8 mouse cellular contexts compared by ENCODE assay signal in genomic region chr1:75480036-75480435, GRCm38 (mm10). TPM values are rescaled to one million over a fixed set of nuclear protein-coding genes. Genes with fewer than 3 reads are reported as not detected.
DNase-seq lines count a peak whose midpoint lies in the region; ATAC-seq lines count a peak whose summit lies in the region.

No protein-coding gene starts in this region.

- peak overlapping the region; percentile 81 for H3K4me2 ChIP-seq in limb, embryonic 15.5 days

- peaks cover 97% of the 10 kb centered on the region for H3K27me3 ChIP-seq in megakaryocyte, embryonic 14.5 days (replicated peaks)
- H3K27me3 ChIP-seq in limb, embryonic 15.5 days = peaks cover 55% of the 10 kb centered on the region

- H3K9me3 ChIP-seq in megakaryocyte, embryonic 14.5 days = peaks cover 7% of the 10 kb centered on the region; the same call in 1 of the 2 replicates
- H3K9me3 ChIP-seq in limb, embryonic 15.5 days = no peaks in the 10 kb centered on the region

- H3K4me1 ChIP-seq in megakaryocyte, embryonic 14.5 days = peaks cover 35% of the 10 kb centered on the region
- H3K4me1 ChIP-seq in limb, embryonic 15.5 days = peaks cover 27% of the 10 kb centered on the region

- H3K36me3 ChIP-seq in megakaryocyte, embryonic 14.5 days (replicated peaks; ENCODE audit: low read length) = peaks cover 17% of the 10 kb centered on the region
- peaks cover 18% of the 10 kb centered on the region for H3K36me3 ChIP-seq in limb, embryonic 15.5 days

- no peak overlapping the region for H3K27ac ChIP-seq in limb, embryonic 15.5 days

- peak; percentile 37 for DNase-seq in cerebellum, postnatal 36 days
- DNase-seq in cerebellum, adult 8-10 months = no peak
- DNase-seq in retina, embryonic 14.5 days (ENCODE audit: low spot score) = no peak
- no peak for DNase-seq in layer of hippocampus, postnatal 10 days (ENCODE audit: low spot score in 2 of 2)
- no peak for DNase-seq in adrenal gland, postnatal 10 days

- 17% methylated on average over 13 of the region's 13 CpGs for WGBS in limb, embryonic 15.5 days

- H3K9ac ChIP-seq in limb, embryonic 15.5 days = no peak overlapping the region

- peak overlapping the region; percentile 93 for H3K4me3 ChIP-seq in megakaryocyte, embryonic 14.5 days (replicated peaks)
- H3K4me3 ChIP-seq in limb, embryonic 15.5 days = peak overlapping the region; percentile 86

- no peak for ATAC-seq in megakaryocyte, adult 5-6 weeks (ENCODE audit: poor library complexity, severe bottlenecking)
- no peak for ATAC-seq in limb, embryonic 15.5 days (ENCODE audit: insufficient number of reproducible peaks, low FRiP score, low TSS enrichment, low read depth)

RNA-seq across cellular contexts. Expression of gene Tmem198, which starts 0.7 kb away (rescaled TPM):
- 1.7 TPM in 1 of 2 replicates, not detected in the other for polyA plus RNA-seq in megakaryocyte, embryonic 14.5 days (2012; ENCODE audit: insufficient read depth, low replicate concordance)
- total RNA-seq in megakaryocyte, adult 5-6 weeks (2015) = 0.11 TPM in 1 of 2 replicates, not detected in the other
- 0.15 TPM in 1 of 2 replicates, not detected in the other for total RNA-seq in megakaryocyte, adult 5-6 weeks (2017)
- polyA plus RNA-seq in limb, embryonic 15.5 days (2015; fragmentation: Nextera tagmentation; extraction: Ambion mirVana) = 0.74 and 0.79 TPM in 2 replicates
- 10 to 100 TPM; 48.3 to 53.8 TPM for total RNA-seq in layer of hippocampus, postnatal 10 days (2021)
- 1 to 10 TPM; 2.5 to 3.8 TPM for total RNA-seq in adrenal gland, postnatal 10 days (2021)

RNA-seq across cellular contexts. Expression of gene Chpf, which starts 0.9 kb away (rescaled TPM):
- polyA plus RNA-seq in megakaryocyte, embryonic 14.5 days (2012; ENCODE audit: insufficient read depth, low replicate concordance) = 9.2 and 30.3 TPM in 2 replicates
- total RNA-seq in megakaryocyte, adult 5-6 weeks (2015) = 0.50 and 0.69 TPM in 2 replicates
- 0.37 and 0.41 TPM in 2 replicates for total RNA-seq in megakaryocyte, adult 5-6 weeks (2017)
- 51.7 and 58.8 TPM in 2 replicates for polyA plus RNA-seq in limb, embryonic 15.5 days (2015; fragmentation: Nextera tagmentation; extraction: Ambion mirVana)
- total RNA-seq in layer of hippocampus, postnatal 10 days (2021) = 10 to 100 TPM; 78.4 to 79.4 TPM
- 10 to 100 TPM; 36.9 to 43.6 TPM for total RNA-seq in adrenal gland, postnatal 10 days (2021)

RNA-seq across cellular contexts. Expression of gene Obsl1, which starts 26.2 kb away (rescaled TPM):
- 8.6 and 12.9 TPM in 2 replicates for polyA plus RNA-seq in megakaryocyte, embryonic 14.5 days (2012; ENCODE audit: insufficient read depth, low replicate concordance)
- total RNA-seq in megakaryocyte, adult 5-6 weeks (2015) = not detected in 2 replicates
- total RNA-seq in megakaryocyte, adult 5-6 weeks (2017) = not detected in 2 replicates
- polyA plus RNA-seq in limb, embryonic 15.5 days (2015; fragmentation: Nextera tagmentation; extraction: Ambion mirVana) = 83.7 and 90.9 TPM in 2 replicates
- 10 to 100 TPM; 30.7 to 38.2 TPM for total RNA-seq in layer of hippocampus, postnatal 10 days (2021)
- total RNA-seq in adrenal gland, postnatal 10 days (2021) = 100 to 1,000 TPM in 1 of 2 experiments, 10 to 100 TPM in 1; 95.2 to 118 TPM

RNA-seq across cellular contexts. Expression of gene Inha, which starts 26.8 kb away (rescaled TPM):
- polyA plus RNA-seq in megakaryocyte, embryonic 14.5 days (2012; ENCODE audit: insufficient read depth, low replicate concordance) = 2.3 and 2.4 TPM in 2 replicates
- total RNA-seq in megakaryocyte, adult 5-6 weeks (2015) = not detected in 2 replicates
- not detected in 2 replicates for total RNA-seq in megakaryocyte, adult 5-6 weeks (2017)
- polyA plus RNA-seq in limb, embryonic 15.5 days (2015; fragmentation: Nextera tagmentation; extraction: Ambion mirVana) = 11.2 and 12.2 TPM in 2 replicates
- total RNA-seq in layer of hippocampus, postnatal 10 days (2021) = 10 to 100 TPM; 25.5 to 28.4 TPM
- 10 to 100 TPM; 47.4 to 78.9 TPM for total RNA-seq in adrenal gland, postnatal 10 days (2021)

RNA-seq across cellular contexts. Expression of gene Asic4, which starts 29.8 kb away (rescaled TPM):
- 0.13 TPM in 1 of 2 replicates, not detected in the other for polyA plus RNA-seq in megakaryocyte, embryonic 14.5 days (2012; ENCODE audit: insufficient read depth, low replicate concordance)
- not detected in 2 replicates for total RNA-seq in megakaryocyte, adult 5-6 weeks (2015)
- not detected in 2 replicates for total RNA-seq in megakaryocyte, adult 5-6 weeks (2017)
- 0.14 TPM in 2 replicates for polyA plus RNA-seq in limb, embryonic 15.5 days (2015; fragmentation: Nextera tagmentation; extraction: Ambion mirVana)
- total RNA-seq in layer of hippocampus, postnatal 10 days (2021) = 10 to 100 TPM; 16.2 to 17.4 TPM
- total RNA-seq in adrenal gland, postnatal 10 days (2021) = 1 to 10 TPM; 2.5 to 3.3 TPM

Comparison
In these comparisons a context has a peak if more than half of its experiments do, and no peak if none do; other contexts are left out.
1. DNase-seq: peak in cerebellum, postnatal 36 days (2 of 2); none in cerebellum, adult 8-10 months (single experiment), retina, embryonic 14.5 days (single experiment), layer of hippocampus, postnatal 10 days (0 of 2) and adrenal gland, postnatal 10 days (single experiment).
2. RNA of gene Tmem198, which starts 0.7 kb away (total RNA-seq): 48.3 to 53.8 TPM in layer of hippocampus, postnatal 10 days; 2.5 to 3.8 TPM in adrenal gland, postnatal 10 days and 0.11 to 0.15 TPM in megakaryocyte, adult 5-6 weeks; every median in the first group is over 10 times any median in the second.
3. RNA of gene Chpf, which starts 0.9 kb away (total RNA-seq): 78.4 to 79.4 TPM in layer of hippocampus, postnatal 10 days and 36.9 to 43.6 TPM in adrenal gland, postnatal 10 days; 0.37 to 0.69 TPM in megakaryocyte, adult 5-6 weeks; every median in the first group is over 10 times any median in the second.
4. RNA of gene Obsl1, which starts 26.2 kb away (total RNA-seq): 95.2 to 118 TPM in adrenal gland, postnatal 10 days and 30.7 to 38.2 TPM in layer of hippocampus, postnatal 10 days; not detected in megakaryocyte, adult 5-6 weeks; every median in the first group is over 10 times any median in the second.